Mouse (Mus musculus) liver, embryonic 16.5 days (tissue): ENCODE measurements around the gene Fxyd2. TPM values are rescaled to one million over a fixed set of nuclear protein-coding genes. Genes with fewer than 3 reads are reported as not detected.

Experiments used
- ATAC-seq: fragments of 200-750 bp; cut with Nextera tagmentation; 2 replicates; pipeline ENCODE4 v1.8.0; 2017; ENCODE audit warnings: low read depth, mild to moderate bottlenecking, moderate number of reproducible peaks, moderate library complexity
- H3K27ac ChIP-seq: fragments of 300-500 bp; sonication (generic); 2 replicates; pipeline ENCODE4 v1.5.1; 2014; ENCODE audit warnings: mild to moderate bottlenecking, low read length
- H3K27me3 ChIP-seq: fragments of 300-500 bp; sonication (generic); 2 replicates; pipeline ENCODE4 v1.6.1; 2014; ENCODE audit warnings: low read depth, low read length, mixed read lengths; ENCODE audit not compliant: control insufficient read depth, insufficient read depth
- H3K36me3 ChIP-seq: fragments of 300-500 bp; sonication (generic); 2 replicates; pipeline ENCODE4 v1.6.1; 2014; ENCODE audit warnings: mild to moderate bottlenecking; ENCODE audit not compliant: control insufficient read depth, insufficient read depth
- H3K4me1 ChIP-seq: fragments of 300-500 bp; sonication (generic); 2 replicates; pipeline ENCODE4 v1.6.1; 2014; ENCODE audit warnings: low read depth, low read length, mixed read lengths; ENCODE audit not compliant: control insufficient read depth
- H3K4me2 ChIP-seq: fragments of 300-500 bp; sonication (generic); 2 replicates; pipeline ENCODE4 v1.6.1; 2014; ENCODE audit warnings: low read depth, low read length, mixed read lengths
- H3K4me3 ChIP-seq: fragments of 300-500 bp; sonication (generic); 2 replicates; pipeline ENCODE4 v1.5.1; 2014; ENCODE audit warnings: low read depth, mild to moderate bottlenecking, low read length
- H3K9ac ChIP-seq: fragments of 300-500 bp; sonication (generic); 2 replicates; pipeline ENCODE4 v1.6.1; 2014; ENCODE audit warnings: low read depth, low read length
- H3K9me3 ChIP-seq: fragments of 300-500 bp; sonication (generic); replicated peaks from 2 replicates; pipeline ENCODE4 v1.6.1; 2016; ENCODE audit warnings: low read length; ENCODE audit not compliant: control insufficient read depth
- WGBS: fragments of 180-500 bp; shearing (Covaris S2); extraction: QIAGEN DNeasy Blood & Tissue Kit; methylation state at CpG from one replicate; pipeline ENCODE4 v1.1.7; 2014; ENCODE audit not compliant: insufficient replicate concordance; 5-methylcytosine and 5-hydroxymethylcytosine counted together
- polyA plus RNA-seq: library from polyadenylated mRNA; unstranded; fragments of >200 nt; fragmentation: Nextera tagmentation; extraction: Ambion mirVana; gene quantifications from 2 replicates; pipeline ENCODE4 v1.2.1, GENCODE M21; 2015

Fxyd2 gene
- polyA plus RNA-seq, 1 experiment from 2014 or later = 0.41 TPM

DNA sequence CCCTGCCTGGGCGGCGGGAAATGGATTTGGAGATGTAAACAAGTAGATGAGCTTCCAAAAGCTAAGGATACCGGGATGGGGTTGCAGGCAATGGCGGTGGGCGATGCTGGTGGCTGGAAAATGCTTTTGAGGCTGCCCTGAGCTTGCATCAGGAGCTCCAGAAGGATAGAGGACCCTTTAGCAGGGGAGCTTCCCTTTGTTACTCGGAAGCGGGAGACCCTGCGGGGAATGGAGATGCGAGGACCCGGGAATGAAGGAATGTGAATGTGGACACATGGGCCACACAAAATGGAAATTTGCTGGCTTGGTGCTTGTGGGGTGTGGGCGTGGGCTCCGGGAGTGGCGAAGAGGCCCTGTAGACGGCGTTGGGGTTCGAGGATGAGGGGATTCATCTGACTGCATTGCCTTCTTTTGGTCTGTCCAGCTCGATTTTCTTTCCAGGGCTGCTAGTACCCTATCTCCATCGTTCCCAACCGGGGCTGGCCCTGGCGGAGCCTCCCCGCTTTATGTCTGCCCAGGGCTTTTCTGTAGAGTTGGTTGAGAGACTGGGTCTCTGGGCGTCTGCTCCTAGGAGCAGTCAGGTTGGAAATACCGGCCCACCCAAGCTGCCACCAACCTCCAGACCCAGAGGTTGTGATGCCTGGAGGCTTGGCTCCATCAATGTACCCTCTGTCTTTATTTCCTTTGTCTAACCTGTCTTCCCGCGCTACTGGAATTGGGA is 28.7 kb upstream of the Fxyd2 start:
- Histone ChIP-seq H3K27ac (no peak overlapping the region), H3K4me3 (peak overlapping the region; percentile 14; the same call in 1 of the 2 replicates), H3K4me2 (peak overlapping the region; percentile 35), H3K36me3 (no peaks in the 10 kb centered on the region), H3K9ac (no peak overlapping the region), H3K4me1 (no peaks in the 10 kb centered on the region), H3K9me3 (no peaks in the 10 kb centered on the region), H3K27me3 (peaks cover 17% of the 10 kb centered on the region)
- no peak for ATAC-seq
- 15% methylated on average over 25 of the region's 25 CpGs for WGBS

DNA sequence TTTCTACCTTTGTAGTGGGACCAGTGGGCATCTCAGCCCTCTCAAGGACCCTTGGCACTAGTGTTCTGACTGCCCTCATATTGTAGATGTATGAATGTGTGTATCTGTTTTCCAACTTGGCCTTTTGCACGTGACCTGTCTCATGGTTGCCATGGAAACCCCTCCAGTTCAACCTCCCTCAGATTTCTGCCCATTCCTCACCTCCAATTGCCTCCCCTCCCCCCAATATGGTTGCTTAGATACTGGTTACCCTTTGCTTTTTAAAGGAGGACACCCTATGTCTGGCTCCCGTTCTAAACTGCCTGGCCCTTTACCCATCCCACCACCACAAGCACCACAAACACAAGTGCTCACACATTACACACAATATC is 28.1 kb upstream of the Fxyd2 start:
- peaks cover 17% of the 10 kb centered on the region for H3K27me3 ChIP-seq
- no peaks in the 10 kb centered on the region for H3K9me3 ChIP-seq
- no peak overlapping the region for H3K4me3 ChIP-seq
- H3K4me1 ChIP-seq = no peaks in the 10 kb centered on the region
- H3K36me3 ChIP-seq = no peaks in the 10 kb centered on the region
- no peak for ATAC-seq
- no peak overlapping the region for H3K27ac ChIP-seq
- WGBS = 33% methylated on average over 2 of the region's 2 CpGs
- H3K9ac ChIP-seq = no peak overlapping the region
- H3K4me2 ChIP-seq = no peak overlapping the region

- WGBS = 31% methylated on average over 3 of the region's 3 CpGs
- no peaks in the 10 kb centered on the region for H3K4me1 ChIP-seq
- no peaks in the 10 kb centered on the region for H3K9me3 ChIP-seq
- H3K36me3 ChIP-seq = no peaks in the 10 kb centered on the region
- no peak overlapping the region for H3K4me3 ChIP-seq
- H3K4me2 ChIP-seq = no peak overlapping the region
- ATAC-seq = no peak
- peaks cover 17% of the 10 kb centered on the region for H3K27me3 ChIP-seq
- H3K27ac ChIP-seq = no peak overlapping the region
- H3K9ac ChIP-seq = no peak overlapping the region
Observed at GRCm38 (mm10) chr9:45373896-45374295, 25.6 kb upstream of the Fxyd2 start.

- H3K4me2 ChIP-seq = no peak overlapping the region
- no peak overlapping the region for H3K9ac ChIP-seq
- H3K27me3 ChIP-seq = peaks cover 10% of the 10 kb centered on the region
- no peaks in the 10 kb centered on the region for H3K36me3 ChIP-seq
- no peak for ATAC-seq
- WGBS = 65% methylated on average over 6 of the region's 6 CpGs
- no peaks in the 10 kb centered on the region for H3K9me3 ChIP-seq
- H3K4me1 ChIP-seq = no peaks in the 10 kb centered on the region
- no peak overlapping the region for H3K27ac ChIP-seq
- H3K4me3 ChIP-seq = no peak overlapping the region
Observed at GRCm38 (mm10) chr9:45374988-45375502, 24.4 kb upstream of the Fxyd2 start.

DNA sequence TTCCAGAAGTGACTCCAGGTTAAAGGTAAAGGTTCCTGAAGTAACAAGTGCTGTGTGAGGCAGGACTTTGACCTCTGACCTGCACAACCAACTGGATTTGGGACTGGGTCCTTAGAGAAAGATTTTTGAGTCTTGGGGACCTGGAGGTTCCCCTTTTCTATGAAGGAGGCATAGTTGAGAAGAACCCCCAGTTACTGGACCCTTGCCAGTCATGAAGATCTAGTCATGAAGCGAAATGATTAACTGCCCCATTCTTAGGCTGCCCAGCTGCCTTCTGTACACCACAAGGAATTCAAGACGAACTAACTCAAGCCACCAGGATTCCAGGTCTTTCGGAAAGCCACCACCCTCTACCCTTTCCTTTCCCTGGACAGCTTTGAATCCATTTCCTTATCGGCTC is 23.0 kb upstream of the Fxyd2 start:
- Histone ChIP-seq H3K4me3 (no peak overlapping the region), H3K4me1 (no peaks in the 10 kb centered on the region), H3K4me2 (no peak overlapping the region), H3K9me3 (no peaks in the 10 kb centered on the region), H3K27me3 (no peaks in the 10 kb centered on the region; the same call in 1 of the 2 replicates), H3K27ac (no peak overlapping the region), H3K9ac (no peak overlapping the region), H3K36me3 (no peaks in the 10 kb centered on the region)
- WGBS = 34% methylated on average over 4 of the region's 4 CpGs
- ATAC-seq = no peak

- no peaks in the 10 kb centered on the region for H3K36me3 ChIP-seq
- H3K4me3 ChIP-seq = no peak overlapping the region
- ATAC-seq = no peak
- H3K9ac ChIP-seq = no peak overlapping the region
- H3K4me2 ChIP-seq = no peak overlapping the region
- no peaks in the 10 kb centered on the region for H3K9me3 ChIP-seq
- H3K27me3 ChIP-seq = no peaks in the 10 kb centered on the region
- WGBS = 58% methylated on average over 2 of the region's 2 CpGs
- H3K4me1 ChIP-seq = no peaks in the 10 kb centered on the region
- no peak overlapping the region for H3K27ac ChIP-seq
Observed at GRCm38 (mm10) chr9:45376883-45377282, 22.6 kb upstream of the Fxyd2 start.

- H3K27ac ChIP-seq = no peak overlapping the region
Observed at GRCm38 (mm10) chr9:45380411-45381251, 18.8 kb upstream of the Fxyd2 start.

DNA sequence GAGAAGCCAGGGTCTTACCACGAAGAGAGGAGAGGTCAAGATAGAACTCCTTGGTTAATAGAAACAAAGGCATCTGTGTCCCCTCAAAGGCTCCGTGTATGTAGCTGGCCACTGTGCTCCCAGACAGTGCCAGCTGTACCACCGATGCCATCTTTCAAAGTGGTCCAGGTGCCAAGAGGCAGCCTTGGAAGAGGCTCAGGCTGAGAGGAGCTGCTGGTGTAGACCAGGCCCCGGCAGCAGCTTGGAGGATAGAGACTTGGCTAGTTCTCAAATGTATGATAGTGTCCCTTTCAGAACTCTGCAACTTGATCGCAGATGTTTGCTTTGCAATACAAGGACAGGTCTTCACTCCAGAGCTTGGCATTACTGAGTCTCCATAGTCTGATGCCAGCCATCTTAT is 17.1 kb upstream of the Fxyd2 start:
- WGBS = 56% methylated on average over 5 of the region's 5 CpGs
- Histone ChIP-seq H3K27ac (no peak overlapping the region), H3K27me3 (no peaks in the 10 kb centered on the region), H3K4me1 (no peaks in the 10 kb centered on the region), H3K36me3 (no peaks in the 10 kb centered on the region), H3K4me2 (no peak overlapping the region), H3K9ac (no peak overlapping the region), H3K9me3 (no peaks in the 10 kb centered on the region), H3K4me3 (no peak overlapping the region)
- ATAC-seq = no peak

More at GRCm38 (mm10) chr9:45380411-45381251, 18.8 kb upstream of the Fxyd2 start:
- H3K9ac ChIP-seq = no peak overlapping the region
- 42% methylated on average over 10 of the region's 10 CpGs for WGBS
- H3K4me1 ChIP-seq = no peaks in the 10 kb centered on the region
- no peak for ATAC-seq
- no peaks in the 10 kb centered on the region for H3K9me3 ChIP-seq
- no peak overlapping the region for H3K4me3 ChIP-seq
- no peaks in the 10 kb centered on the region for H3K36me3 ChIP-seq
- no peak overlapping the region for H3K4me2 ChIP-seq
- H3K27me3 ChIP-seq = no peaks in the 10 kb centered on the region

DNA sequence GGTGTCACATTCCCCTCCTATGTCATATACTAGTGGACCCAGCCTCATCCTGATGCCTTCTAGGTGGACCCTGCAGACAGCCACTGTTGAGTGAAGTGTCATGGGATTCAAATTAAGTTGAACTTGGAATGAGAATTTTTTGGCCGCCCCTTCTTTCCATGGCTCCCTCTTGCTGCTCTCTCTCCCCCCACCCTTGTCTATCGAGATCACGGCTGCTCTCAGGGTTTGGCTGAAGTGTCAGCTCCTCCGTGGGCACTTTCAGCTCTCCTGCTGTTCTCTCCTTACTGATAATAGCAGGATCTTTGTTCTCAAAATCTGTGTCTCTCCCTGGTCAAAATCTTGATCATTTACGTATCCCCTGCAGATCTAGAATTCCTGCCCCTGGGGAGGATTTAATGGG is 16.6 kb upstream of the Fxyd2 start:
- Histone ChIP-seq H3K4me2 (no peak overlapping the region), H3K27me3 (no peaks in the 10 kb centered on the region), H3K9me3 (no peaks in the 10 kb centered on the region), H3K27ac (no peak overlapping the region), H3K4me3 (no peak overlapping the region), H3K9ac (no peak overlapping the region), H3K4me1 (no peaks in the 10 kb centered on the region), H3K36me3 (no peaks in the 10 kb centered on the region)
- 66% methylated on average over 5 of the region's 5 CpGs for WGBS
- no peak for ATAC-seq
